Mouse (Mus musculus) myocyte (in vitro differentiated cells): Measurements from ENCODE around the gene Gpr108. TPM values are rescaled to one million over a fixed set of nuclear protein-coding genes. Genes with fewer than 3 reads are reported as not detected.

Source experiments
- H3K27me3 ChIP-seq: one replicate; pipeline ENCODE4 v1.6.1; 2011; ENCODE audit not compliant: control insufficient read depth, insufficient read depth, insufficient read length
- H3K36me3 ChIP-seq: one replicate; pipeline ENCODE4 v1.6.1; 2011; ENCODE audit not compliant: control insufficient read depth, insufficient read depth
- H3K4me2 ChIP-seq: one replicate; pipeline ENCODE4 v1.6.1; 2011; ENCODE audit warnings: low read depth, control low read depth
- H3K4me3 ChIP-seq: one replicate; pipeline ENCODE4 v1.5.1; 2011; ENCODE audit warnings: mild to moderate bottlenecking, control low read depth, moderate library complexity
- H3K79me2 ChIP-seq: one replicate; pipeline ENCODE4 v1.6.1; 2011; ENCODE audit not compliant: control insufficient read depth, insufficient read depth
- H3ac ChIP-seq: one replicate; pipeline ENCODE4 v1.6.1; 2011; ENCODE audit not compliant: control insufficient read depth, insufficient read length
- CEBPB ChIP-seq: IDR thresholded peaks from 2 replicates; pipeline ENCODE4 v1.6.1; 2011; ENCODE audit warnings: mild to moderate bottlenecking, moderate library complexity; ENCODE audit not compliant: poor library complexity, insufficient read depth, severe bottlenecking
- E2F4 ChIP-seq: IDR thresholded peaks from one replicate; pipeline ENCODE4 v1.6.1; 2011; ENCODE audit warnings: mild to moderate bottlenecking, control low read depth, moderate library complexity; ENCODE audit not compliant: insufficient read depth
- MAX ChIP-seq: IDR thresholded peaks from one replicate; pipeline ENCODE4 v1.6.1; 2011; ENCODE audit warnings: low read depth, mild to moderate bottlenecking, control low read depth
- MYOD1 ChIP-seq, 3 experiments: IDR thresholded peaks; one replicate each; pipeline ENCODE4 v1.6.1; 2011; ENCODE audit warnings: control low read depth in 2 of 3, low read depth in 2 of 3, mild to moderate bottlenecking in 2 of 3, moderate library complexity in 1 of 3; ENCODE audit not compliant: insufficient read length in 2 of 3, control insufficient read depth in 1 of 3
- MYOG ChIP-seq, 3 experiments: IDR thresholded peaks; one replicate each; pipeline ENCODE4 v1.6.1; 2011; ENCODE audit warnings: control low read depth in 2 of 3, low read depth in 2 of 3, mild to moderate bottlenecking in 2 of 3; ENCODE audit not compliant: insufficient read length in 2 of 3, control insufficient read depth in 1 of 3, insufficient read depth in 1 of 3
- POLR2A ChIP-seq: IDR thresholded peaks from one replicate; pipeline ENCODE4 v1.6.1; 2011; ENCODE audit warnings: low read depth, mild to moderate bottlenecking, control low read depth, moderate library complexity; ENCODE audit not compliant: insufficient read length
- POLR2AphosphoS2 ChIP-seq: IDR thresholded peaks from one replicate; pipeline ENCODE4 v1.6.1; 2011; ENCODE audit warnings: low read depth, control low read depth; ENCODE audit not compliant: insufficient read length
- REST ChIP-seq: IDR thresholded peaks from one replicate; pipeline ENCODE4 v1.6.1; 2011; ENCODE audit warnings: mild to moderate bottlenecking, control low read depth, moderate library complexity; ENCODE audit not compliant: insufficient read depth, insufficient read length
- SRF ChIP-seq: IDR thresholded peaks from one replicate; pipeline ENCODE4 v1.6.1; 2011; ENCODE audit warnings: low read depth; ENCODE audit not compliant: control insufficient read depth, insufficient read length
- TCF12 ChIP-seq: IDR thresholded peaks from one replicate; pipeline ENCODE4 v1.6.1; 2011; ENCODE audit warnings: mild to moderate bottlenecking, control low read depth; ENCODE audit not compliant: poor library complexity, insufficient read depth, severe bottlenecking
- TCF3 ChIP-seq: IDR thresholded peaks from one replicate; pipeline ENCODE4 v1.6.1; 2011; ENCODE audit warnings: low read depth, control low read depth; ENCODE audit not compliant: insufficient read length
- USF1 ChIP-seq: IDR thresholded peaks from one replicate; pipeline ENCODE4 v1.6.1; 2011; ENCODE audit warnings: low read depth, mild to moderate bottlenecking, control low read depth, moderate library complexity
- polyA plus RNA-seq: library from polyadenylated mRNA; unstranded; fragments of >200 nt; fragmentation: generic; extraction: Trizol; gene quantifications from one replicate; pipeline ENCODE4 v1.2.1, GENCODE M21; 2012; ENCODE audit warnings: missing spikeins

Gene Gpr108
- polyA plus RNA-seq, 1 experiment: 53.9 TPM

- no peak for TF ChIP-seq MAX
- TF ChIP-seq USF1: no peak
- Histone ChIP-seq H3K79me2 (no peaks in the 10 kb centered on the region), H3K4me3 (no peak overlapping the region), H3K36me3 (peaks cover 16% of the 10 kb centered on the region), H3ac (no peak overlapping the region), H3K27me3 (no peaks in the 10 kb centered on the region), H3K4me2 (no peak overlapping the region)
These were observed 8.8 kb upstream of the Gpr108 start for GRCm38 (mm10) chr17:57256921-57257485.

- H3K4me2 ChIP-seq: no peak overlapping the region
- no peaks in the 10 kb centered on the region for H3K27me3 ChIP-seq
- no peak overlapping the region for H3K4me3 ChIP-seq
- H3K36me3 ChIP-seq: peaks cover 16% of the 10 kb centered on the region
- peaks cover 12% of the 10 kb centered on the region for H3K79me2 ChIP-seq
- TF ChIP-seq POLR2AphosphoS2 (no peak), MYOG (IDR thresholded peaks at IDR 0.05; ENCODE audit: control insufficient read depth in 1 of 3, insufficient read depth in 1 of 3, insufficient read length in 2 of 3, low read depth in 2 of 3) (no peak), POLR2A (no peak), TCF12 (no peak), TCF3 (no peak), USF1 (no peak), E2F4 (no peak), CEBPB (no peak), SRF (no peak), MAX (no peak), REST (no peak), MYOD1 (IDR thresholded peaks at IDR 0.05; ENCODE audit: control insufficient read depth in 1 of 3, insufficient read length in 2 of 3, low read depth in 2 of 3) (no peak)
- H3ac ChIP-seq: no peak overlapping the region
These were observed 7.1 kb upstream of the Gpr108 start for GRCm38 (mm10) chr17:57255354-57255753.

- H3K4me3 ChIP-seq: no peak overlapping the region
- no peak for TF ChIP-seq E2F4
- no peak for TF ChIP-seq MYOG (IDR thresholded peaks at IDR 0.05; ENCODE audit: control insufficient read depth in 1 of 3, insufficient read depth in 1 of 3, insufficient read length in 2 of 3, low read depth in 2 of 3)
- no peak for TF ChIP-seq POLR2AphosphoS2
- TF ChIP-seq SRF: no peak
- TF ChIP-seq USF1: no peak
- TF ChIP-seq POLR2A: no peak
- TF ChIP-seq TCF12: no peak
- no peak for TF ChIP-seq REST
- no peak for TF ChIP-seq CEBPB
- no peak for TF ChIP-seq TCF3
- TF ChIP-seq MYOD1 (IDR thresholded peaks at IDR 0.05; ENCODE audit: control insufficient read depth in 1 of 3, insufficient read length in 2 of 3, low read depth in 2 of 3): no peak
- peaks cover 17% of the 10 kb centered on the region for H3K79me2 ChIP-seq
- H3ac ChIP-seq: no peak overlapping the region
- H3K4me2 ChIP-seq: no peak overlapping the region
- H3K27me3 ChIP-seq: no peaks in the 10 kb centered on the region
- peaks cover 10% of the 10 kb centered on the region for H3K36me3 ChIP-seq
These were observed 5.1 kb upstream of the Gpr108 start for GRCm38 (mm10) chr17:57253306-57253705.

GRCm38 (mm10) chr17:57251431-57251830 lies 3.2 kb upstream of the Gpr108 start:
- TF ChIP-seq CEBPB (no peak), POLR2AphosphoS2 (no peak), MYOG (IDR thresholded peaks at IDR 0.05; ENCODE audit: control insufficient read depth in 1 of 3, insufficient read depth in 1 of 3, insufficient read length in 2 of 3, low read depth in 2 of 3) (no peak), TCF12 (no peak), USF1 (no peak), SRF (no peak), TCF3 (no peak), E2F4 (no peak), REST (no peak), MAX (no peak)
- H3K27me3 ChIP-seq: no peaks in the 10 kb centered on the region
- H3K4me3 ChIP-seq: peak overlapping the region; percentile 79
- H3ac ChIP-seq: no peak overlapping the region
- no peaks in the 10 kb centered on the region for H3K36me3 ChIP-seq
- peak overlapping the region; percentile 93 for H3K4me2 ChIP-seq
- peaks cover 17% of the 10 kb centered on the region for H3K79me2 ChIP-seq

GRCm38 (mm10) chr17:57250461-57251160 lies 2.4 kb upstream of the Gpr108 start:
- H3K27me3 ChIP-seq: no peaks in the 10 kb centered on the region
- H3K36me3 ChIP-seq: no peaks in the 10 kb centered on the region
- TF ChIP-seq MYOD1 (IDR thresholded peaks at IDR 0.05; ENCODE audit: control insufficient read depth in 1 of 3, insufficient read length in 2 of 3, low read depth in 2 of 3) (no peak), E2F4 (no peak), POLR2AphosphoS2 (no peak), TCF12 (no peak)
- H3K4me2 ChIP-seq: peak overlapping the region; percentile 93
- H3K4me3 ChIP-seq: peak overlapping the region; percentile 79
- peaks cover 17% of the 10 kb centered on the region for H3K79me2 ChIP-seq
- H3ac ChIP-seq: peak overlapping the region; percentile 9
